Mouse (Mus musculus): ENCODE data around the gene Gtf2h5. TPM values are rescaled to one million over a fixed set of nuclear protein-coding genes. Genes with fewer than 3 reads are reported as not detected.

Gene Gtf2h5
- polyA plus RNA-seq, 1 experiment from 2014 or later, result 188 TPM

GRCm38 (mm10) chr17:6131083-6131482 lies 51.5 kb downstream of the Gtf2h5 start:
- Histone ChIP-seq H3K9ac (ENCODE audit: low read depth, low read length) (no peak overlapping the region), H3K4me1 (replicated peaks; ENCODE audit: insufficient read depth, low read length) (no peaks in the 10 kb centered on the region), H3K4me3 (replicated peaks; ENCODE audit: low read depth, low read length) (no peak overlapping the region), H3K4me2 (ENCODE audit: low read length) (no peak overlapping the region), H3K27ac (no peak overlapping the region), H3K36me3 (ENCODE audit: insufficient read depth, low read length) (no peaks in the 10 kb centered on the region), H3K27me3 (ENCODE audit: insufficient read depth, low read length) (no peaks in the 10 kb centered on the region), H3K9me3 (replicated peaks; ENCODE audit: low read length) (no peaks in the 10 kb centered on the region)
- DNase-seq (ENCODE audit: low spot score), result no peak
- ATAC-seq (replicated peaks; ENCODE audit: low FRiP score, low read depth), result no peak
- TF ChIP-seq CTCF (IDR thresholded peaks at IDR 0.05; ENCODE audit: low read depth), result no peak
- 94% methylated on average over 3 of the region's 3 CpGs for whole genome bisulfite sequencing

Small RNA genes within 50 kb of the gene (microRNA-seq; reads per million reads assigned to microRNA genes)
- gene Gm22774, result not detected

Other genes starting within 250 kb of the Gtf2h5 start
- gene Snx9, start 238.5 kb upstream of the Gtf2h5 start, polyA plus RNA-seq (2015; fragmentation: Nextera tagmentation; extraction: Ambion mirVana), result 41.7 and 41.9 TPM in 2 replicates
- 2.4 and 3.7 TPM in 2 replicates for gene Synj2, start 138.5 kb upstream of the Gtf2h5 start, polyA plus RNA-seq (2015; fragmentation: Nextera tagmentation; extraction: Ambion mirVana)
- gene Serac1, start within 50 bp of the Gtf2h5 start, polyA plus RNA-seq (2015; fragmentation: Nextera tagmentation; extraction: Ambion mirVana), result 2.2 and 2.4 TPM in 2 replicates
- gene Tulp4, start 26.7 kb downstream of the Gtf2h5 start, polyA plus RNA-seq (2015; fragmentation: Nextera tagmentation; extraction: Ambion mirVana), result 43.8 and 57.3 TPM in 2 replicates
- gene Tmem181a, start 177.1 kb downstream of the Gtf2h5 start, polyA plus RNA-seq (2015; fragmentation: Nextera tagmentation; extraction: Ambion mirVana), result 10.0 and 10.5 TPM in 2 replicates
- gene Dynlt1a, start 237.7 kb downstream of the Gtf2h5 start, polyA plus RNA-seq (2015; fragmentation: Nextera tagmentation; extraction: Ambion mirVana), result 9.2 and 9.6 TPM in 2 replicates